Mouse (Mus musculus) stomach, postnatal 0 days (tissue): ENCODE data around the gene Tenm3.

Experiments used
- CTCF ChIP-seq: IDR thresholded peaks from 2 replicates; pipeline ENCODE4 v1.5.1; 2016; ENCODE audit warnings: antibody characterized with exemption, low read depth, mild to moderate bottlenecking, moderate library complexity
- EP300 ChIP-seq: optimal IDR thresholded peaks from 2 replicates; pipeline ENCODE3; 2016; ENCODE audit warnings: antibody characterized with exemption

DNA sequence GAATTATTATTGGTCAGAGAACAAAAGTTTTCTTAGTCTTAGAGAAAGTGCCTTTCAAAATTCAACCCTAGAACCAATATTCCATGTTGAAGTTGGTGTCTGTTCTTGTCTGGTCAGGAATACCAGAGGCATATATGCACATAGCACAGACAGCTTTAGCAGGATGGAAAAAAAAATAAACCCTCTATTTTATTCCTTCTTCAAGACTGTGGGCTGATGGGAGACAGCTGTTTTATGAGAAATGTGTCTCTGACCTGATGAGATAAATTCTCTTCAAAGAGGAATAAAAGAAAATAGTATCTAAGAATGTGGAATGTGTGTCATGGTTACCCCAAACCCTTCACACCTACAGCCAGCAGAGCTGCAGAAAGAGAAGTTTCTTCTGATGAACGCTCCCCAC lies 173.4 kb downstream of the Tenm3 start:
- TF ChIP-seq EP300 (no peak), CTCF (no peak)
